In the genomic region with DNA sequence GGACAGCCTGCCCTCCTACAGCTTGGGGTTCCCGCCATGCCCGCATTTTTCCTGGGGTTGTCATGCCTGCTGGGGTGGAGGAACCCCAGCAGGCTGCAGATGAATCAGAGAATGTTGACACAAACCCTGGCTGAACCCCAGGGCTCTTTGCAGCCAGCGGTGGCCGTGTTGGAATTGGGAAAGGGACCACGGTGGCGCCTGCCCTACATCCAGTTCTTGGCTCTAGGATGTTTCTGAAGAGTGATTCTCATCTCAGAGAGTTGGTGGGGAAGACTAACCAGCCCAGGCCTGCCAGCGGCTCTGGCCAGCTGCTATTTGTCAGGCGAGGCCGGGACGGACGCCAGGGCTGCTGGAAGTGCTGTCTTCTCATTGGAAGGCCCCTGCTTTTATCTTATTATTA, we compare ENCODE assay signal across 8 mouse cellular contexts.
A peak's percentile ranks its signal among the peaks of the same experiment; 100 is the strongest.
DNase-seq lines count a peak whose midpoint lies in the region; ATAC-seq and TF ChIP-seq lines count a peak whose summit lies in the region.
"Had no signal": no experiment of that assay in that cellular context is flagged by ENCODE, and none has a peak within 500 bp of the region (broad histone marks: within the 10 kb centered on the region; RNA-seq: fewer than 3 reads in every experiment).

No protein-coding gene starts in this region.

- no peak overlapping the region for H3K4me3 ChIP-seq in embryonic facial prominence, embryonic 10.5 days
- H3K4me3 ChIP-seq in heart, embryonic 15.5 days: no peak overlapping the region
- no peak overlapping the region for H3K4me3 ChIP-seq in lung, postnatal 0 days (ENCODE audit: low read depth, low read length)
- H3K4me3 ChIP-seq: neural tube, embryonic 13.5 days had no signal

- peak; percentile 62 for TF ChIP-seq EP300 in lung, postnatal 0 days (IDR thresholded peaks at IDR 0.05)

- 86% methylated on average over 11 of the region's 11 CpGs for WGBS in embryonic facial prominence, embryonic 10.5 days
- WGBS in heart, embryonic 15.5 days: 44% methylated on average over 11 of the region's 11 CpGs
- 37% methylated on average over 11 of the region's 11 CpGs for WGBS in lung, postnatal 0 days

- H3K36me3 ChIP-seq in embryonic facial prominence, embryonic 10.5 days (replicated peaks): peaks cover 28% of the 10 kb centered on the region
- no peaks in the 10 kb centered on the region for H3K36me3 ChIP-seq in heart, embryonic 15.5 days
- no peaks in the 10 kb centered on the region for H3K36me3 ChIP-seq in lung, postnatal 0 days (ENCODE audit: insufficient read depth, low read length)
- H3K36me3 ChIP-seq: neural tube, embryonic 13.5 days had no signal

- peaks cover 100% of the 10 kb centered on the region for H3K4me1 ChIP-seq in embryonic facial prominence, embryonic 10.5 days
- H3K4me1 ChIP-seq in heart, embryonic 15.5 days (replicated peaks): peaks cover 94% of the 10 kb centered on the region
- peaks cover 58% of the 10 kb centered on the region for H3K4me1 ChIP-seq in lung, postnatal 0 days (ENCODE audit: insufficient read depth, low read depth, low read length)

- H3K4me2 ChIP-seq in heart, embryonic 15.5 days: no peak overlapping the region
- no peak overlapping the region for H3K4me2 ChIP-seq in lung, postnatal 0 days (replicated peaks; ENCODE audit: low read depth, low read length)
- H3K4me2 ChIP-seq: neural tube, embryonic 13.5 days had no signal

- H3K27ac ChIP-seq in embryonic facial prominence, embryonic 10.5 days (replicated peaks): 0 out of 2 replicates have a peak overlapping the region, but pooled peaks have one; percentile 21
- H3K27ac ChIP-seq in heart, embryonic 15.5 days: peak overlapping the region; percentile 63
- peak overlapping the region; percentile 57; the same call in 1 of the 2 replicates for H3K27ac ChIP-seq in lung, postnatal 0 days (ENCODE audit: low read length)

- H3K9me3 ChIP-seq in embryonic facial prominence, embryonic 10.5 days: no peaks in the 10 kb centered on the region
- H3K9me3 ChIP-seq in heart, embryonic 15.5 days (replicated peaks): no peaks in the 10 kb centered on the region
- H3K9me3 ChIP-seq in lung, postnatal 0 days (ENCODE audit: low read length): no peaks in the 10 kb centered on the region
- H3K9me3 ChIP-seq: neural tube, embryonic 13.5 days had no signal

- TF ChIP-seq CTCF in lung, postnatal 0 days (IDR thresholded peaks at IDR 0.05): no peak

- no peak overlapping the region for H3K9ac ChIP-seq in heart, embryonic 15.5 days
- H3K9ac ChIP-seq in lung, postnatal 0 days (replicated peaks; ENCODE audit: low read depth): no peak overlapping the region
- H3K9ac ChIP-seq: neural tube, embryonic 13.5 days had no signal

- peak; percentile 56 for DNase-seq in ovary, adult 18-20 months (ENCODE audit: low spot score)
- DNase-seq in ovary, postnatal 36 days (ENCODE audit: low spot score): no peak
- DNase-seq in embryonic facial prominence, embryonic 10.5 days (ENCODE audit: low spot score): no peak
- peak; percentile 88 for DNase-seq in lung, postnatal 0 days (ENCODE audit: low spot score)
- DNase-seq in embryo, embryonic 10 days (ENCODE audit: low spot score): no peak

- H3K27me3 ChIP-seq in embryonic facial prominence, embryonic 10.5 days (replicated peaks; ENCODE audit: low read depth, poor library complexity, severe bottlenecking): no peaks in the 10 kb centered on the region
- no peaks in the 10 kb centered on the region for H3K27me3 ChIP-seq in heart, embryonic 15.5 days
- H3K27me3 ChIP-seq in lung, postnatal 0 days (replicated peaks; ENCODE audit: insufficient read depth, low read length): no peaks in the 10 kb centered on the region
- H3K27me3 ChIP-seq: neural tube, embryonic 13.5 days had no signal

- no peak for ATAC-seq in heart, embryonic 15.5 days (replicated peaks; ENCODE audit: insufficient number of reproducible peaks, insufficient read depth, low FRiP score, low read depth)
- ATAC-seq in lung, postnatal 0 days: peak; percentile 3; the same call in 1 of the 2 replicates
- no peak for ATAC-seq in inflammation-experienced regulatory T-cells, adult 6 months

Comparison
In these comparisons a context has a peak if more than half of its experiments do, and no peak if none do; other contexts are left out.
1. DNase-seq: peak in ovary, adult 18-20 months (single experiment) and lung, postnatal 0 days (single experiment); none in ovary, postnatal 36 days (single experiment), embryonic facial prominence, embryonic 10.5 days (single experiment) and embryo, embryonic 10 days (single experiment).
2. Peak in every context shown above with its lines, with median percentiles within 50 percentile points of each other: H3K27ac ChIP-seq.